Mouse (Mus musculus): ENCODE measurements at regions not wholly inside any gene's neighbourhood (a gene's known extent, or its start where the extent isn't known, plus 50 kb on each side); places are given as distances from the start of the nearest gene placed in this dataset.
A peak's percentile ranks its signal among the peaks of the same experiment; 100 is the strongest.

DNA sequence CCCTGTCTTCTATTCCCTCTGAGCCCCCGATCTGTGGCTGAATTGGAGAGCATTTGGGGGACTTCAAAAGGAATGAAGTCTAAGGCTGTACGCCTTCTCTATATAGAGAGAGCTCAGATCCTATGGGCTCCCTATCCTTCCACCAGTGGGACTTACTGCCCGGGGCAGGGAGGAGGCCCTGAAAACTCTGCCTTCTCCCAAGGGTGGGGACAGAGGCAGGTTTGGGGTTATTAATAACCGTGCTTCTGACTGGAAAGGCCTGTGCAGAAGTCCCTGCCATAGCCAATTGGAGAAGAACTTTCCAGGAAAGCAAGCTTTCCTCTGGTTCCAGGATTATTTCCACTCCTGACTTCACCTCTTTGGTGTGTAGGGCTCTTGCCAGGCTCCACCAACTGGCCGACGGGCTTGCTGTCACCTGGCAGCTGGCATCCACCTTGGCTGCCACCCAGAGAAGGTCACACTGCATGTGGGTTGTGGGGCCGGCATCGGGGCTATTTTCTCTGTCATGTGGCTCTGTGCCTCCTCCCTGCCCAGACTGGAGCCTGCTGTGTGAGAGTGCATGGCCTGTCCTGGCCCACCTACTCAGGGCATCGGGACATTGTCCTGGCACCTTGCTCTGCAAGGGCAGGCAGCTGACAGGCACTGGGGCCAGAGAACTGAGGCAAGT lies 78.8 kb upstream of the 1600014C23Rik start:
- WGBS: 90% methylated on average over 9 of the region's 9 CpGs
- no peak for DNase-seq (ENCODE audit: low spot score)
- H3K27ac ChIP-seq (ENCODE audit: low read depth, low read length): no peak overlapping the region

DNA sequence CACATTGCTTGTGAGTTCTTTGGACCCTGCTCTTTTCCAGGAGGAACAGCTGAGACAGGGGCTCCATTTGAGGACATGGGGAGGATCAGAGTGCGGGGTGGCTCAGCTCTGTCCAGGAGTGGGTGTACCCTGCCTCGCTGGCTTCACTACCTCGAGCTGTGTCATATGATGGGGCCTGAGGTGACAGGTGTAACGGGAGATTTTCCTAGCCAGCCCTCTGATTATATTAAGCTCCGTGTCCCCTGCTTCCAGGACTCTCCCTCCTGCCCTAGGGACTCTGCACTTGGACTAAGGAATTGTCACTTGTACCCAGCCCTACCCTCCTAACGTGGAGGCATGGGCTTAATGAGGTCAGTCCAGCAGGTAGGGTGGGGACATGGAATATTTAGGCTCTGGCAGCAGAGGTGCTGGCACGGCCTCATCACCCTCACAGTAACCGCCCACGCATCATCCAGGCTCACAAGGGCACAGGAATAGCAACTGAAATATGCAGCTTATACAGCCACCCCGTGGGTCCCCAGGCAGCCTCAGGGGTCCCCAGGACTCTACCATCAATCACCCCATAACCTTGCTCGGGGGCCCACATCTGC lies 78.1 kb upstream of the 1600014C23Rik start:
- ATAC-seq (ENCODE audit: insufficient read depth, low FRiP score, low TSS enrichment): no peak
- Histone ChIP-seq H3K27me3 (ENCODE audit: control insufficient read depth, insufficient read depth, low read length) (no peaks in the 10 kb centered on the region), H3K4me3 (ENCODE audit: low read depth, low read length) (no peak overlapping the region), H3K9me3 (ENCODE audit: control insufficient read depth, low read length) (no peaks in the 10 kb centered on the region), H3K4me1 (ENCODE audit: control insufficient read depth, insufficient read depth, low read length) (peaks cover 2% of the 10 kb centered on the region; the same call in 1 of the 2 replicates), H3K9ac (ENCODE audit: low read length) (no peak overlapping the region), H3K4me2 (ENCODE audit: low read depth) (no peak overlapping the region), H3K27ac (ENCODE audit: low read depth, low read length) (no peak overlapping the region), H3K36me3 (ENCODE audit: control insufficient read depth, insufficient read depth, low read length) (no peaks in the 10 kb centered on the region)
- DNase-seq (ENCODE audit: low spot score): no peak
- 86% methylated on average over 11 of the region's 11 CpGs for WGBS

More for the DNA sequence above, 78.8 kb upstream of the 1600014C23Rik start:
- no peaks in the 10 kb centered on the region for H3K36me3 ChIP-seq (ENCODE audit: control insufficient read depth, insufficient read depth, low read length)
- no peaks in the 10 kb centered on the region for H3K9me3 ChIP-seq (ENCODE audit: control insufficient read depth, low read length)
- no peaks in the 10 kb centered on the region for H3K27me3 ChIP-seq (ENCODE audit: control insufficient read depth, insufficient read depth, low read length)
- no peaks in the 10 kb centered on the region; the same call in 1 of the 2 replicates for H3K4me1 ChIP-seq (ENCODE audit: control insufficient read depth, insufficient read depth, low read length)
- H3K4me2 ChIP-seq (ENCODE audit: low read depth): no peak overlapping the region
- no peak overlapping the region for H3K9ac ChIP-seq (ENCODE audit: low read length)
- ATAC-seq (ENCODE audit: insufficient read depth, low FRiP score, low TSS enrichment): no peak
- H3K4me3 ChIP-seq (ENCODE audit: low read depth, low read length): no peak overlapping the region

DNA sequence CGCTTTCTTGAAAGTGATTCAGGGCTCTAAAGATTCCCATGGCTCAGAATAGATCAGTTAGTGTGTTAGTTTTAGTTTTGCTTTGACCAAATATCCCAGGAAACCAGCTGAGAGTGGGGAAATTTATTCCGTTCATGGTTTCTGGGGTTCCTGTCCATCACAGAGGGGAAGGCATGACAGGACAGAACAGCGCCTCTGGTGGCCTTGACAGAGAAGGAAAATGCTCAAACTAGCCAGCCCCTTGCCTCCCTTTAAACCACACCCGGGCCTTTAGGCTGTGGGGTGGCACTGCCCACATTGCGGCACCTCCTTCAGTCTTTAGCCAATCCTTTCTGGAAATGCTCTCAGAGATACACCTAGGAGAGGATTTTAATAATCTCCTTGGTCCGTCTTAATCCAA lies 76.1 kb upstream of the 1600014C23Rik start:
- Histone ChIP-seq H3K4me2 (ENCODE audit: low read depth) (no peak overlapping the region), H3K9ac (ENCODE audit: low read length) (no peak overlapping the region), H3K27ac (ENCODE audit: low read depth, low read length) (no peak overlapping the region), H3K4me3 (ENCODE audit: low read depth, low read length) (no peak overlapping the region), H3K4me1 (ENCODE audit: control insufficient read depth, insufficient read depth, low read length) (peaks cover 2% of the 10 kb centered on the region; the same call in 1 of the 2 replicates), H3K27me3 (ENCODE audit: control insufficient read depth, insufficient read depth, low read length) (no peaks in the 10 kb centered on the region), H3K9me3 (ENCODE audit: control insufficient read depth, low read length) (no peaks in the 10 kb centered on the region), H3K36me3 (ENCODE audit: control insufficient read depth, insufficient read depth, low read length) (no peaks in the 10 kb centered on the region)
- DNase-seq (ENCODE audit: low spot score) (no peak), ATAC-seq (ENCODE audit: insufficient read depth, low FRiP score, low TSS enrichment) (no peak)
- 93% methylated on average over 6 of the region's 6 CpGs for WGBS

DNA sequence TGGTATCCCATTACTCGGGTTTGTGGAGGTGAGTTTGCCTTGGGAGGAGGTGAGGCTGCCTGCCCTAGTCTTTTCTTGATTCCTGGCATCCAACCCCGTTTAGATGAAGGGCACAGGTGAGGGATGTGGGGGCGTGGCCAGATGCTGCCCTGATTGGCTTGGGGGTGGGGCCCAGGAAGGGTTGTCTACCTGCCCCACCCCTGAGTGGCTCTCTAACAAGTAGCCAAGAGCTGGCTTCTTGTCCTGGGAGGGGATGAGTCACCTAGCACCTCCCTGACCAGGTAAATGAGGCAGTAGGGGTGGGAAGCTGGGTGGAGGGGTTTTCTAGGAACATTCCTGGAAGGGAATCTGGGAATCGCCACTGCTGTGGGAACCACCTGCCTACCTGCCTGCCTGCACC lies 74.7 kb upstream of the 1600014C23Rik start:
- H3K9ac ChIP-seq (ENCODE audit: low read length): no peak overlapping the region
- H3K27ac ChIP-seq (ENCODE audit: low read depth, low read length): no peak overlapping the region
- no peaks in the 10 kb centered on the region for H3K36me3 ChIP-seq (ENCODE audit: control insufficient read depth, insufficient read depth, low read length)
- WGBS: 56% methylated on average over 4 of the region's 4 CpGs
- ATAC-seq (ENCODE audit: insufficient read depth, low FRiP score, low TSS enrichment) (no peak), DNase-seq (ENCODE audit: low spot score) (no peak)
- no peaks in the 10 kb centered on the region for H3K27me3 ChIP-seq (ENCODE audit: control insufficient read depth, insufficient read depth, low read length)
- no peak overlapping the region for H3K4me3 ChIP-seq (ENCODE audit: low read depth, low read length)
- no peak overlapping the region for H3K4me2 ChIP-seq (ENCODE audit: low read depth)
- H3K4me1 ChIP-seq (ENCODE audit: control insufficient read depth, insufficient read depth, low read length): peaks cover 2% of the 10 kb centered on the region; the same call in 1 of the 2 replicates
- H3K9me3 ChIP-seq (ENCODE audit: control insufficient read depth, low read length): no peaks in the 10 kb centered on the region

DNA sequence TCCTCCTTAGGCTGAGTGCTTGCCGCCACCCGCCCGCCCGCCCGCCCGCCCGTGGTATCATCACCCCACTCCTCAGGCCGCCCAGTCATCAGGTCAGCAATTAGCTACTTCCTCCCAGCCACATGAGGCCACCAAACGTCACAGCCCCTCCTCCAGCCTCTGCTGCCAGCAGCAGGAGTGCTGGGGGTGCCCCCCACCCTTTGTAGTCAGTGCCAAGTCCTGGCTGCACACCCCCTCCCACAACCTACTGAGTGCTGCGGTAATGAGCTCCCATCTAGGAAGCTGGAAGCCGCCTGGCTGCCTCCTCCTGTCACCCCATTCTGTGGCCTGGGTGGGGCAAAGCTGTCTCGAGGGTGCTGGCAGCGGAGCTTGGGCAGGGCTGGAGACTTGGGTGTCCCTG lies 73.8 kb upstream of the 1600014C23Rik start:
- Histone ChIP-seq H3K27ac (ENCODE audit: low read depth, low read length) (no peak overlapping the region), H3K4me1 (ENCODE audit: control insufficient read depth, insufficient read depth, low read length) (peaks cover 2% of the 10 kb centered on the region; the same call in 1 of the 2 replicates), H3K27me3 (ENCODE audit: control insufficient read depth, insufficient read depth, low read length) (no peaks in the 10 kb centered on the region), H3K4me3 (ENCODE audit: low read depth, low read length) (no peak overlapping the region), H3K4me2 (ENCODE audit: low read depth) (no peak overlapping the region), H3K9me3 (ENCODE audit: control insufficient read depth, low read length) (no peaks in the 10 kb centered on the region), H3K9ac (ENCODE audit: low read length) (no peak overlapping the region), H3K36me3 (ENCODE audit: control insufficient read depth, insufficient read depth, low read length) (no peaks in the 10 kb centered on the region)
- DNase-seq (ENCODE audit: low spot score) (no peak), ATAC-seq (ENCODE audit: insufficient read depth, low FRiP score, low TSS enrichment) (no peak)
- WGBS: 42% methylated on average over 13 of the region's 13 CpGs

DNA sequence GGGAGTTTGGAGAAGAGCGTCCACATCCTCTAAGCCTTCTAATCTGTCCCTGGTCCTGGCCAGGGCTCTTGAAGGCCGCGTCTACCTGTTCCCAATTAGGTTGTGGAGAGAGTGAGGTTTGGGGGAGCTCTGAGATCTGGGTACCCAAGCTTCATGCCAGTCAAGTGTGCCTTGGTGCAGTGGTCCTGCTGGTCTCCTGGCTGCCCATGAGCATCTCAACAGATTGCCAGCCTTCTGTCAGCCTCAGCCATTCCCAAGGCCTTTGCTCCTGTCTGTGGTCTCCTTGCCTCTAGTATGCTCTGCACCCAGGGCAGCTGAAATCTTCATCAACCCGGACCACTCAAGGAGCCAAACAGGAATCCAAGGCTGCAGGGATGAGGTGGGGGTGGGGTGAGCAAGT lies 73.2 kb upstream of the 1600014C23Rik start:
- H3K9ac ChIP-seq (ENCODE audit: low read length): no peak overlapping the region
- H3K4me1 ChIP-seq (ENCODE audit: control insufficient read depth, insufficient read depth, low read length): peaks cover 2% of the 10 kb centered on the region; the same call in 1 of the 2 replicates
- no peaks in the 10 kb centered on the region for H3K27me3 ChIP-seq (ENCODE audit: control insufficient read depth, insufficient read depth, low read length)
- H3K9me3 ChIP-seq (ENCODE audit: control insufficient read depth, low read length): no peaks in the 10 kb centered on the region
- 75% methylated on average over 4 of the region's 4 CpGs for WGBS
- no peak overlapping the region for H3K27ac ChIP-seq (ENCODE audit: low read depth, low read length)
- no peak overlapping the region for H3K4me2 ChIP-seq (ENCODE audit: low read depth)
- ATAC-seq (ENCODE audit: insufficient read depth, low FRiP score, low TSS enrichment): no peak
- no peak for DNase-seq (ENCODE audit: low spot score)
- no peaks in the 10 kb centered on the region for H3K36me3 ChIP-seq (ENCODE audit: control insufficient read depth, insufficient read depth, low read length)
- H3K4me3 ChIP-seq (ENCODE audit: low read depth, low read length): no peak overlapping the region

DNA sequence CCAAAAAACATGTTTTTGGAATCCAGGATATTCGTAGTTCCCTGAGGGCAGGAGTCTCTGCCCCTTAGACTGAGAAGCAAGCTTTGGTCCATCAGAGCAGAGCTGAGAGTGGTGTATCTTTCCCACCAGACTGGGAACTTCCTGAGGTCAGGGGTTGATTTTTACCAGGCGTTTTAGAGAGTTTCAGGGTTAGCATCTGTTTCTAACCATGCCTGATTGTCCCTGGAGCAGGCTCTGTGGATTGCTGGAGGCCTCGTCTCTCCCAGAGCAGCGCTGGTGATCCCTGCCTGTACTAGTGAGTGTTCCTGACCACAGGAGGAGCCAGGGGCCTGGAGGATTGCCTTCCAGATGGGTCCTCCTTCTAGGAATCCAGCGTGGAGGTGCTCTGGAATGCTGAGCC lies 72.8 kb upstream of the 1600014C23Rik start:
- H3K27me3 ChIP-seq (ENCODE audit: control insufficient read depth, insufficient read depth, low read length): no peaks in the 10 kb centered on the region
- no peaks in the 10 kb centered on the region for H3K9me3 ChIP-seq (ENCODE audit: control insufficient read depth, low read length)
- H3K4me1 ChIP-seq (ENCODE audit: control insufficient read depth, insufficient read depth, low read length): peaks cover 2% of the 10 kb centered on the region; the same call in 1 of the 2 replicates
- no peak overlapping the region for H3K4me3 ChIP-seq (ENCODE audit: low read depth, low read length)
- no peaks in the 10 kb centered on the region for H3K36me3 ChIP-seq (ENCODE audit: control insufficient read depth, insufficient read depth, low read length)
- H3K4me2 ChIP-seq (ENCODE audit: low read depth): no peak overlapping the region
- no peak overlapping the region for H3K27ac ChIP-seq (ENCODE audit: low read depth, low read length)
- WGBS: 46% methylated on average over 5 of the region's 5 CpGs
- H3K9ac ChIP-seq (ENCODE audit: low read length): no peak overlapping the region
- no peak for ATAC-seq (ENCODE audit: insufficient read depth, low FRiP score, low TSS enrichment)
- DNase-seq (ENCODE audit: low spot score): no peak

DNA sequence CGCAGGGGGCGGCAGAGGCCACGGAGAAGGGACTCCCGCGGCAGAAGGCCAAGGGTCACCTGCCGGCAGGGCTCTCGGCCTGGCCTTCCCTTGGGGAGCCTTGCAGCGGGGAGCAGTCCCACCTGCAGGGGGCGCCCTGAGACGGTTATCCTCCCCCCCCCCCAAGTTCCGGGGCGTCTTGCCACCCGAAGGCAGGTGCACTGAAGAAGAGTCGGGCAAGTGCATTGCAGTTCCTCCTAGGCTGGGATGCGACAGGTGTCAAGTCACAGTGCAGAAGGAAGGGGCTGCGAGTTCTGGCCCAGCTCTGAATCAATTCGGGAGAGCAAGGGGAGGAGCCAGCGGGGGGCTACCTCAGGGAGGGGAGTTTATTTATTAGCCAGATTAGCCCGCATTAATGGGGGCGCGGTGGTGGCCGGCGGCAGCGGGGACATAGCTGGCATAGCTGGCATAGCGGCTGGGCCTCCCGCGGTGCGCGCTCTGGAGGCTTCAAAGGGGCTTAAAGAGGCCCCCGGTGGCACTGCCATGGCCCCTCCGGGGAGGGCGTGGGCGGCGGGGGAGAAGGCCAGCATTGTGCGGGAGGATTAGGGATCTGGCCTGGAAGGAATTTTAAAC lies 71.9 kb upstream of the 1600014C23Rik start:
- DNase-seq (ENCODE audit: low spot score) (peak; percentile 47), ATAC-seq (ENCODE audit: insufficient read depth, low FRiP score, low TSS enrichment) (no peak)
- Histone ChIP-seq H3K4me1 (ENCODE audit: control insufficient read depth, insufficient read depth, low read length) (peaks cover 2% of the 10 kb centered on the region; the same call in 1 of the 2 replicates), H3K4me3 (ENCODE audit: low read depth, low read length) (no peak overlapping the region), H3K27ac (ENCODE audit: low read depth, low read length) (no peak overlapping the region), H3K9me3 (ENCODE audit: control insufficient read depth, low read length) (peaks cover under 1% of the 10 kb centered on the region; the same call in 1 of the 2 replicates), H3K27me3 (ENCODE audit: control insufficient read depth, insufficient read depth, low read length) (no peaks in the 10 kb centered on the region), H3K36me3 (ENCODE audit: control insufficient read depth, insufficient read depth, low read length) (no peaks in the 10 kb centered on the region), H3K9ac (ENCODE audit: low read length) (no peak overlapping the region), H3K4me2 (ENCODE audit: low read depth) (peak overlapping the region; percentile 28)
- WGBS: 2% methylated on average over 35 of the region's 35 CpGs
